8 mouse cellular contexts compared by ENCODE assay signal in the genomic region with DNA sequence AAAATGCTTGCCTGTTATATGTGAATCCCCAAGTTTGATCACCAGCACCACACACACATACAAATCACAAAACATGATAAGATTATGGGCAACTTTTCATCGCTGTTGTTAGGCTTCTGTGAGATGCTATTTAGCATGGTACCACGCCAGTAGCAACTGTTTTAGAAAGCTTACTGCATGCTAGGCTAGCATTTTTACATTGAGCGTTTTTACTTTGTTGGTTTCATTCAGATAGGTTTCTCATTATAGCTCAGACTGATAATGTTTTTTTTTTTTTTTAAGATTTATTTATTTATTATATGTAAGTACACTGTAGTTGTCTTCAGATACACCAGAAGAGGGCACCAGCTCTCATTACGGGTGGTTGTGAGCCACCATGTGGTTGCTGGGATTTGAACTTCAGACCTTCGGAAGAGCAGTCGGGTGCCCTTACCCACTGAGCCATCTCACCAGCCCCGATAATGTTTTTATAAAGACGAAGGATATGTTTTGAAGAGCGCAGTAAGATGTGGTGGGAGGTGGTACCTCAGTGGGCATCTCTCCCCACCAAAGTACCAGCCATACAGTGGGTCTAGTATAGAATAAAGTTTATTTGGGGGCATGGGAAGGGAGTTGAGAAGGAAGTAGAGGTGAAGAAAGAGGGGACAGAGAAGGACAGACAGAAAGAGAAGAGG. TPM values are rescaled to one million over a fixed set of nuclear protein-coding genes. Genes with fewer than 3 reads are reported as not detected.
DNase-seq lines count a peak whose midpoint lies in the region; ATAC-seq and TF ChIP-seq lines count a peak whose summit lies in the region.

No protein-coding gene starts in this region.

- H3K4me3 ChIP-seq in heart, embryonic 14.5 days (ENCODE audit: control insufficient read depth in 1 of 2, insufficient read depth in 1 of 2, low read depth in 1 of 2, low read length in 2 of 2) = peak overlapping the region in 1 of 2 experiments; percentile 70; a peak in 2 of 4 replicates
- H3K4me3 ChIP-seq in G1E (ENCODE audit: low read depth, low read length) = peak overlapping the region; percentile 73
- peak overlapping the region; percentile 73 for H3K4me3 ChIP-seq in hindbrain, embryonic 12.5 days
- peak overlapping the region; percentile 78 for H3K4me3 ChIP-seq in midbrain, embryonic 10.5 days

- 63% methylated on average over 9 of the region's 9 CpGs for WGBS in heart, embryonic 14.5 days
- 70% methylated on average over 9 of the region's 9 CpGs for WGBS in hindbrain, embryonic 12.5 days
- WGBS in midbrain, embryonic 10.5 days = 73% methylated on average over 9 of the region's 9 CpGs

- no peaks in the 10 kb centered on the region for H3K27me3 ChIP-seq in heart, embryonic 14.5 days (ENCODE audit: control insufficient read depth, insufficient read depth, low read length)
- H3K27me3 ChIP-seq in G1E (ENCODE audit: insufficient read depth, low read length) = no peaks in the 10 kb centered on the region
- H3K27me3 ChIP-seq in hindbrain, embryonic 12.5 days = no peaks in the 10 kb centered on the region
- H3K27me3 ChIP-seq in midbrain, embryonic 10.5 days (ENCODE audit: low read depth, poor library complexity, severe bottlenecking) = no peaks in the 10 kb centered on the region

- peak overlapping the region; percentile 72 for H3K4me2 ChIP-seq in heart, embryonic 14.5 days (ENCODE audit: low read length)
- peak overlapping the region; percentile 88 for H3K4me2 ChIP-seq in hindbrain, embryonic 12.5 days (replicated peaks)

- peak overlapping the region; percentile 85 for H3K9ac ChIP-seq in heart, embryonic 14.5 days (ENCODE audit: low read length)
- H3K9ac ChIP-seq in hindbrain, embryonic 12.5 days = peak overlapping the region; percentile 71; the same call in 1 of the 2 replicates

- no peak for DNase-seq in heart, postnatal 4 days
- no peak for DNase-seq in G1E (ENCODE audit: low spot score)
- DNase-seq in midbrain, embryonic 10.5 days (ENCODE audit: low spot score) = no peak
- no peak for DNase-seq in spleen, postnatal 4 days (ENCODE audit: low spot score in 2 of 2)
- no peak for DNase-seq in kidney, adult 18-20 months

- ATAC-seq in heart, embryonic 14.5 days (ENCODE audit: insufficient number of reproducible peaks, insufficient read depth, low FRiP score, low read depth) = no peak
- no peak for ATAC-seq in G1E (ENCODE audit: extremely low read depth, insufficient number of reproducible peaks, low FRiP score, poor library complexity, severe bottlenecking)
- no peak for ATAC-seq in hindbrain, embryonic 12.5 days (ENCODE audit: low FRiP score)
- ATAC-seq in CD4-positive, CD25-positive, alpha-beta regulatory T cell, adult 4 months = no peak

- peaks cover 60% of the 10 kb centered on the region for H3K36me3 ChIP-seq in heart, embryonic 14.5 days (ENCODE audit: control insufficient read depth, insufficient read depth, low read length)
- peaks cover 81% of the 10 kb centered on the region for H3K36me3 ChIP-seq in G1E (replicated peaks)
- H3K36me3 ChIP-seq in hindbrain, embryonic 12.5 days = peaks cover 56% of the 10 kb centered on the region
- peaks cover 68% of the 10 kb centered on the region for H3K36me3 ChIP-seq in midbrain, embryonic 10.5 days

- H3K4me1 ChIP-seq in heart, embryonic 14.5 days (ENCODE audit: control insufficient read depth in 2 of 2, insufficient read depth in 2 of 2, low read length in 2 of 2) = peaks cover 0 to 10% of the 10 kb centered on the region in 2 experiments; a peak in 2 of 4 replicates
- H3K4me1 ChIP-seq in G1E (ENCODE audit: insufficient read depth, low read depth, low read length) = peaks cover 58% of the 10 kb centered on the region
- peaks cover 12% of the 10 kb centered on the region for H3K4me1 ChIP-seq in hindbrain, embryonic 12.5 days
- H3K4me1 ChIP-seq in midbrain, embryonic 10.5 days = peaks cover 15% of the 10 kb centered on the region

- no peak for TF ChIP-seq CTCF in G1E (IDR thresholded peaks at IDR 0.05; ENCODE audit: low read depth, low read length)

- no peak overlapping the region for H3K27ac ChIP-seq in heart, embryonic 14.5 days (replicated peaks in 1 of 2; ENCODE audit: control insufficient read depth in 1 of 2, insufficient read depth in 1 of 2, low read depth in 2 of 2, low read length in 2 of 2)
- no peak overlapping the region for H3K27ac ChIP-seq in hindbrain, embryonic 12.5 days
- no peak overlapping the region for H3K27ac ChIP-seq in midbrain, embryonic 10.5 days (replicated peaks)

- H3K9me3 ChIP-seq in heart, embryonic 14.5 days (ENCODE audit: control insufficient read depth, low read length) = no peaks in the 10 kb centered on the region
- no peaks in the 10 kb centered on the region for H3K9me3 ChIP-seq in G1E (replicated peaks)
- H3K9me3 ChIP-seq in hindbrain, embryonic 12.5 days (replicated peaks) = no peaks in the 10 kb centered on the region
- H3K9me3 ChIP-seq in midbrain, embryonic 10.5 days (replicated peaks) = no peaks in the 10 kb centered on the region

RNA-seq across cellular contexts. Expression of a gene that starts 1.1 kb away (rescaled TPM):
- 64.1 and 67.9 TPM in 2 replicates for polyA plus RNA-seq in heart, embryonic 14.5 days (2014; fragmentation: Nextera tagmentation; extraction: Ambion mirVana)
- 10 to 100 TPM; 68.2 to 68.9 TPM for total RNA-seq in heart, postnatal 4 days (2021)
- total RNA-seq in G1E (2014; fragmentation: Nextera tagmentation) = 289 and 317 TPM in 2 replicates
- total RNA-seq in G1E (2017) = 183 and 204 TPM in 2 replicates
- 21.2 and 24.9 TPM in 2 replicates for polyA plus RNA-seq in G1E (2012)
- polyA plus RNA-seq in hindbrain, embryonic 12.5 days (2016; fragmentation: Nextera tagmentation; extraction: Ambion mirVana) = 72.9 and 79.0 TPM in 2 replicates
- polyA plus RNA-seq in midbrain, embryonic 10.5 days (2016; fragmentation: Nextera tagmentation; extraction: Ambion mirVana) = 78.3 and 81.6 TPM in 2 replicates
- 100 to 1,000 TPM; 169 TPM for polyA plus RNA-seq in CD4-positive, CD25-positive, alpha-beta regulatory T cell, adult 4 months (2017; shearing (Covaris generic))

RNA-seq across cellular contexts. Expression of a gene that starts 9.7 kb away (rescaled TPM):
- 18.5 and 19.3 TPM in 2 replicates for polyA plus RNA-seq in heart, embryonic 14.5 days (2014; fragmentation: Nextera tagmentation; extraction: Ambion mirVana)
- 10 to 100 TPM; 20.1 to 21.2 TPM for total RNA-seq in heart, postnatal 4 days (2021)
- 67.3 and 70.8 TPM in 2 replicates for total RNA-seq in G1E (2014; fragmentation: Nextera tagmentation)
- 54.1 and 54.9 TPM in 2 replicates for total RNA-seq in G1E (2017)
- 15.8 and 18.3 TPM in 2 replicates for polyA plus RNA-seq in G1E (2012)
- 67.7 and 68.7 TPM in 2 replicates for polyA plus RNA-seq in hindbrain, embryonic 12.5 days (2016; fragmentation: Nextera tagmentation; extraction: Ambion mirVana)
- polyA plus RNA-seq in midbrain, embryonic 10.5 days (2016; fragmentation: Nextera tagmentation; extraction: Ambion mirVana) = 81.6 and 81.9 TPM in 2 replicates
- polyA plus RNA-seq in CD4-positive, CD25-positive, alpha-beta regulatory T cell, adult 4 months (2017; shearing (Covaris generic)) = 10 to 100 TPM in 1 of 2 experiments, 1 to 10 TPM in 1; 8.5 to 15.1 TPM

RNA-seq across cellular contexts. Expression of a gene that starts 10.1 kb away (rescaled TPM):
- 10.9 and 14.4 TPM in 2 replicates for polyA plus RNA-seq in heart, embryonic 14.5 days (2014; fragmentation: Nextera tagmentation; extraction: Ambion mirVana)
- total RNA-seq in heart, postnatal 4 days (2021) = 1 to 10 TPM; 7.7 to 8.9 TPM
- total RNA-seq in G1E (2014; fragmentation: Nextera tagmentation) = 14.9 and 20.4 TPM in 2 replicates
- 19.2 and 24.8 TPM in 2 replicates for total RNA-seq in G1E (2017)
- polyA plus RNA-seq in G1E (2012) = 28.7 and 38.2 TPM in 2 replicates
- 22.1 and 22.5 TPM in 2 replicates for polyA plus RNA-seq in hindbrain, embryonic 12.5 days (2016; fragmentation: Nextera tagmentation; extraction: Ambion mirVana)
- polyA plus RNA-seq in midbrain, embryonic 10.5 days (2016; fragmentation: Nextera tagmentation; extraction: Ambion mirVana) = 18.6 and 21.6 TPM in 2 replicates
- polyA plus RNA-seq in CD4-positive, CD25-positive, alpha-beta regulatory T cell, adult 4 months (2017; shearing (Covaris generic)) = 10 to 100 TPM; 24.4 to 28.2 TPM

RNA-seq across cellular contexts. Expression of a gene that starts 14.3 kb away (rescaled TPM):
- 148 and 154 TPM in 2 replicates for polyA plus RNA-seq in heart, embryonic 14.5 days (2014; fragmentation: Nextera tagmentation; extraction: Ambion mirVana)
- 100 to 1,000 TPM; 146 to 151 TPM for total RNA-seq in heart, postnatal 4 days (2021)
- 722 and 799 TPM in 2 replicates for total RNA-seq in G1E (2014; fragmentation: Nextera tagmentation)
- total RNA-seq in G1E (2017) = 506 and 578 TPM in 2 replicates
- 1,810 and 2,017 TPM in 2 replicates for polyA plus RNA-seq in G1E (2012)
- 219 and 230 TPM in 2 replicates for polyA plus RNA-seq in hindbrain, embryonic 12.5 days (2016; fragmentation: Nextera tagmentation; extraction: Ambion mirVana)
- polyA plus RNA-seq in midbrain, embryonic 10.5 days (2016; fragmentation: Nextera tagmentation; extraction: Ambion mirVana) = 176 and 213 TPM in 2 replicates
- polyA plus RNA-seq in CD4-positive, CD25-positive, alpha-beta regulatory T cell, adult 4 months (2017; shearing (Covaris generic)) = 10 to 100 TPM; 36.0 to 43.7 TPM

RNA-seq across cellular contexts. Expression of a gene that starts 28.1 kb away (rescaled TPM):
- polyA plus RNA-seq in heart, embryonic 14.5 days (2014; fragmentation: Nextera tagmentation; extraction: Ambion mirVana) = 1.6 and 2.4 TPM in 2 replicates
- total RNA-seq in heart, postnatal 4 days (2021) = 1 to 10 TPM in 1 of 2 experiments, under 1 TPM in 1; 0.91 to 1.0 TPM
- total RNA-seq in G1E (2014; fragmentation: Nextera tagmentation) (not detected in 2 replicates), G1E (2017) (0.38 TPM in 1 of 2 replicates, not detected in the other)
- polyA plus RNA-seq in G1E (2012) = not detected in 2 replicates
- polyA plus RNA-seq in hindbrain, embryonic 12.5 days (2016; fragmentation: Nextera tagmentation; extraction: Ambion mirVana) = 384 and 396 TPM in 2 replicates
- polyA plus RNA-seq in midbrain, embryonic 10.5 days (2016; fragmentation: Nextera tagmentation; extraction: Ambion mirVana) = 562 and 684 TPM in 2 replicates
- polyA plus RNA-seq in CD4-positive, CD25-positive, alpha-beta regulatory T cell, adult 4 months (2017; shearing (Covaris generic)) = not detected
